Mouse (Mus musculus) mesoderm, embryonic 11.5 days (tissue): Measurements from ENCODE around the gene Lyst.

ENCODE experiments used
- DNase-seq: peaks from one replicate; pipeline ENCODE4 v3.0.0-alpha.2; 2012; ENCODE audit warnings: low read depth, low spot score

Lyst gene

GRCm38 (mm10) chr13:13573572-13574257 lies 16.5 kb upstream of the Lyst start:
- no peak for DNase-seq

GRCm38 (mm10) chr13:13574258-13574870 lies 15.8 kb upstream of the Lyst start:
- no peak for DNase-seq

- DNase-seq = no peak
Measured at GRCm38 (mm10) chr13:13575106-13575505, 15.1 kb upstream of the Lyst start.

GRCm38 (mm10) chr13:13576469-13577205 lies 13.6 kb upstream of the Lyst start:
- peak; percentile 56 for DNase-seq

- DNase-seq = no peak
Measured at GRCm38 (mm10) chr13:13581988-13582387, 8.2 kb upstream of the Lyst start.

DNA sequence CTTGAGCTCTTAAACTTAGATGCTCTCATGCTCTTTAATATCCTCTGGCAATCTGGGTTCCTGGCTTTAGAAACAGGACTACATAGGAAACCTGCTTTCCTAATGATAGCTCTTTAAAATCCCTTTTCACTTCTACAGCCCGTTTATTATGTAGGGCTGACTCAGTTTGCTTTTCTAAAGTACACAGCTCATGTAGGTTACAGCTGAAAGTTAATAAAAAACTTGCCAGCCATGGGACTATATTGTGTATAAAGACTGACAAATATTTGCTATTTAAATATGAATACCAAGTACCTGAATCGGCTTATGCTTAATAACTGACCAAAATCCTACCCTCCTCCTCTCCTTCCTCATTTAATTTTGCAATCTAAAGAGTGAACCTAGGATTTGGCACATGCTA lies 6.7 kb upstream of the Lyst start:
- DNase-seq = no peak

- no peak for DNase-seq
Measured at GRCm38 (mm10) chr13:13587653-13588184, 2.5 kb upstream of the Lyst start.

DNA sequence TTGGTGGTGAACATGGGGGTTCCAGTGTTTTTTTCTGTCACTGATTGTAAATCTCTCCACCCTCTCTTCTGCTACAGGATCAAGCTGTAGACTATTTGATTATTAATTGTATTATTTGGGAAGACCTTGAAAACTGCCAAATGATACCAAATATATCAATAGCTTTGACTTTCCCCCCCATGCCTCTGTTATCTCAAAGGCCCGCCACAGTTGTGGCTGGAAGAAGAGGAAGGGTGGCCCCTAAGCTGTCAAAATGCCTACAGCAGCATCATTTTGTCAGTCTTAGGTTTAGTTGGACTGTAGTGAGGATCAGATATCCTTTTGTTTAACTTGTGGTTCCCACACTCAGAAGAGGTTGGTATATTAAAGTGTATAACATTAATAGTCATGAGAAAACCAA lies 1.7 kb upstream of the Lyst start:
- DNase-seq = no peak

- no peak for DNase-seq
Measured at GRCm38 (mm10) chr13:13589032-13589431, 1.2 kb upstream of the Lyst start.

DNA sequence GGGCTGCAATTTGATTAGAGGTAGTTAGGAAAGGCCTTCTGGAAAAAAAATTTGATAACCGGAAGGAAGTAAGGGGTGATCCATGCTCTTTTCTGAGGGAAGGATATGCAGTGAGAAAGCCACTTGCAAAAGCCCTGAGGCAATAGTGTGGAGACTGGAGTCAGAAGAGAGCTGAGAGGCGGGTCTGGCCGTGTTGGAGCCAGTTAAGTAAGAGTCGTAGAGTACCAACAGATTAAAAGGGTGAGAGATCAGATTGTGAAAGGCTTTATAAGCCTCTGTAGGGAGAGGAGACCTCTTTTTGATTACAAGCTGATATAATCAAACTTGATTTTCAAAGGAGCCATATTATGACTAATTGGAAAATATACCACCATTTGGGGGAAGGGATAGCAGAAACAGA lies 1.7 kb downstream of the Lyst start:
- DNase-seq = no peak

- no peak for DNase-seq
Measured at GRCm38 (mm10) chr13:13596424-13597044, 6.3 kb downstream of the Lyst start.

- DNase-seq = no peak
Measured at GRCm38 (mm10) chr13:13597896-13598295, 7.7 kb downstream of the Lyst start.

GRCm38 (mm10) chr13:13601407-13601806 lies 11.2 kb downstream of the Lyst start:
- no peak for DNase-seq

DNA sequence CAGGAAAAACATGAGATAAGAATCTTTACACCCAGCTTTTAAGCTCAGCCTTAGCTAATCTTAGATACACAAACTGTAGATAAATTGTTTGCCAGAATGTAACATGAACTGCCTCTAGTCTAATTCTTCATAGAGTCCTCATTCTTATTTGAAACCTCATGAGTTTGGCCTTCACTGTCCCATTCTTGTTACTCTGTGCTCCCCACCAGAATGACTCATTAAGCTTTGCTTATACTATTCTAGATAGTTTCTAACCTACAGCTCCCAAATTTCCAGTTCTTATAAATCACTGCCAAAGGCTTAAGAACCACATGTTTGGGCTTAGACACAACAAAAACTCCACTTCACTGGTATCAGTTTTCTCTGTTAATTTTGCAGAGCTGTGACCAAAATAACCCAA lies 16.0 kb downstream of the Lyst start:
- DNase-seq = no peak

DNA sequence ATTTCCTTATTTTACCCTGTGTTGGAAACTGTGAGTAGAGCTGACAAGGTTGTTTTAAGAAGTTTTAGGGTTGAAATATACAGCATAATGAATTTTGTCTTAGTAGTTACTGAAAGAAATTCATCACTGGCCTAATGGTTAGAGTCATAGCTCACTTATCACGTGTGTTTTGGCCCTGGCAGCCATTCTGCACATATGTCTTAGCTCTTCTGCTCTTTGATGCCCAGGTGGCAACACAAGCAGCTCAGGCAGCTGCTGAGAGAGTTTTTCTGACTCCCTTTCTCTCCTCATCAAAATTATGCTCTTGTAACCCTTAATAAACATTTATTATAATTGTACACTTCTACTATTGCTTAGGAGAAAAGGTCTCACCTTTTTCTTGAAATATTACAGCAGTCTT lies 18.1 kb downstream of the Lyst start:
- DNase-seq = no peak

- DNase-seq = no peak
Measured at GRCm38 (mm10) chr13:13609655-13610054, 19.5 kb downstream of the Lyst start.

- peak; percentile 11 for DNase-seq
Measured at GRCm38 (mm10) chr13:13612882-13613281, 22.7 kb downstream of the Lyst start.

- DNase-seq = no peak
Measured at GRCm38 (mm10) chr13:13614235-13614634, 24.0 kb downstream of the Lyst start.

- no peak for DNase-seq
Measured at GRCm38 (mm10) chr13:13621456-13621855, 31.3 kb downstream of the Lyst start.

DNA sequence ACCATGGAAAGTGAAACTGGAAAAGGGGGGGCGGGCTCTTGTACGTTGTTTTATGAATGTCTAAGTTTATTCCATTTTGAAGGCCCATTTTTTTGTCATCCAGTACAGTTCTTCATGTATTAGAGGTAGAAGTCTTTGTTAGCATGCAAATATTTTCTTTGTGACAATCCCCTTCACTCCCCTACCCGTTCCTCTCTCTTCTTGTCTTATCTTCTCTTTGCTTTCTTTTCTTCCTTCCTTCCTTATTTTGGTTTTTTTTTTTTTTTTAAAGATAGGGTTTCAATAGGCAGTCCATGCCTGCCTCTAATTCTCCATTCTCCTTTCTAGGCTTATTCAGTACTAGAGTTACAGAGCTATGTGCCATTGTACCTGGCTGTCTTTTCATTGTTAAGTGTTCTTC lies 32.4 kb downstream of the Lyst start:
- no peak for DNase-seq

DNA sequence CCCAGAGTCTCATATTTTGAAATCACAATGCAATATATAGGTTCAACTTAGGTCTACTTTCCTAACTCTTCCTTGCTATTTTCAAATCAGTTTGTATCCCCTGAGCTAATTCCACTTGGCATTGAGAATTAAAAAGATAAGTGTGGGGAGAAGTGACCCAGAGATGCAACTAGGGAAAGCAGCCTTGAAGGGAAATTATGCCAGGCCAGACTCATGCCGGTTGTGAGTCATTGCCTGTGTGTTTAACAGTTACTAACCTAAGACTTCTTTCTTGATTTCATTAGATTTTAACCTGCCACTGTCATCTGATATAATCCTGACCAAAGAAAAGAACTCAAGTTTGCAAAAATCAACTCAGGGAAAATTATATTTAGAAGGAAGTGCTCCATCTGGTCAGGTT lies 43.5 kb downstream of the Lyst start:
- DNase-seq = no peak

GRCm38 (mm10) chr13:13634706-13635105 lies 44.5 kb downstream of the Lyst start:
- no peak for DNase-seq
